Mouse (Mus musculus) midbrain, embryonic 14.5 days (tissue): Measurements from ENCODE around the gene Wnk4. TPM values are rescaled to one million over a fixed set of nuclear protein-coding genes. Genes with fewer than 3 reads are reported as not detected.

Source experiments
- ATAC-seq: fragments of 200-750 bp; cut with Nextera tagmentation; 2 replicates; pipeline ENCODE4 v1.8.0; 2017; ENCODE audit warnings: moderate number of reproducible peaks, moderate library complexity; ENCODE audit not compliant: low FRiP score, low TSS enrichment
- DNase-seq: peaks from one replicate; pipeline ENCODE4 v3.0.0-alpha.2; 2015
- H3K27ac ChIP-seq: fragments of 300-500 bp; sonication (generic); replicated peaks from 2 replicates; pipeline ENCODE4 v1.5.1; 2014; ENCODE audit warnings: mild to moderate bottlenecking, low read depth, low read length, moderate library complexity
- H3K27me3 ChIP-seq: fragments of 300-500 bp; sonication (generic); 2 replicates; pipeline ENCODE4 v1.6.1; 2014; ENCODE audit warnings: low read length, control low read depth, mixed read lengths; ENCODE audit not compliant: control insufficient read depth, insufficient read depth
- H3K36me3 ChIP-seq: fragments of 300-500 bp; sonication (generic); 2 replicates; pipeline ENCODE4 v1.6.1; 2014; ENCODE audit warnings: low read length, control low read depth; ENCODE audit not compliant: control insufficient read depth, insufficient read depth
- H3K4me1 ChIP-seq: fragments of 300-500 bp; sonication (generic); 2 replicates; pipeline ENCODE4 v1.6.1; 2014; ENCODE audit warnings: mild to moderate bottlenecking, antibody characterized with exemption, low read length, control low read depth; ENCODE audit not compliant: control insufficient read depth, insufficient read depth
- H3K4me2 ChIP-seq: fragments of 300-500 bp; sonication (generic); 2 replicates; pipeline ENCODE4 v1.6.1; 2014; ENCODE audit warnings: mild to moderate bottlenecking, low read length, moderate library complexity
- H3K4me3 ChIP-seq: fragments of 300-500 bp; sonication (generic); replicated peaks from 2 replicates; pipeline ENCODE4 v1.5.1; 2014; ENCODE audit warnings: low read depth, low read length
- H3K9ac ChIP-seq: fragments of 300-500 bp; sonication (generic); replicated peaks from 2 replicates; pipeline ENCODE4 v1.6.1; 2014; ENCODE audit warnings: mild to moderate bottlenecking, low read length, moderate library complexity
- H3K9me3 ChIP-seq: fragments of 300-500 bp; sonication (generic); 2 replicates; pipeline ENCODE4 v1.6.1; 2016; ENCODE audit warnings: low read length, control low read depth, mixed read lengths; ENCODE audit not compliant: control insufficient read depth
- WGBS: fragments of 180-500 bp; shearing (Covaris S2); extraction: QIAGEN DNeasy Blood & Tissue Kit; methylation state at CpG from one replicate; pipeline ENCODE4 v1.1.7; 2014; 5-methylcytosine and 5-hydroxymethylcytosine counted together
- polyA plus RNA-seq: library from polyadenylated mRNA; unstranded; fragments of >200 nt; fragmentation: Nextera tagmentation; extraction: Ambion mirVana; gene quantifications from 2 replicates; pipeline ENCODE4 v1.2.1, GENCODE M21; 2014

Gene Wnk4
- polyA plus RNA-seq, 1 experiment from 2014 or later = 5.3 TPM

GRCm38 (mm10) chr11:101295191-101295590, 34.8 kb downstream of the Wnk4 start:
- Histone ChIP-seq H3K27ac (no peak overlapping the region), H3K9ac (no peak overlapping the region), H3K27me3 (no peaks in the 10 kb centered on the region), H3K4me1 (no peaks in the 10 kb centered on the region), H3K36me3 (peaks cover 87% of the 10 kb centered on the region), H3K4me3 (no peak overlapping the region), H3K4me2 (no peak overlapping the region), H3K9me3 (no peaks in the 10 kb centered on the region)
- no peak for ATAC-seq
- no peak for DNase-seq
- 92% methylated on average over 8 of the region's 8 CpGs for WGBS

DNA sequence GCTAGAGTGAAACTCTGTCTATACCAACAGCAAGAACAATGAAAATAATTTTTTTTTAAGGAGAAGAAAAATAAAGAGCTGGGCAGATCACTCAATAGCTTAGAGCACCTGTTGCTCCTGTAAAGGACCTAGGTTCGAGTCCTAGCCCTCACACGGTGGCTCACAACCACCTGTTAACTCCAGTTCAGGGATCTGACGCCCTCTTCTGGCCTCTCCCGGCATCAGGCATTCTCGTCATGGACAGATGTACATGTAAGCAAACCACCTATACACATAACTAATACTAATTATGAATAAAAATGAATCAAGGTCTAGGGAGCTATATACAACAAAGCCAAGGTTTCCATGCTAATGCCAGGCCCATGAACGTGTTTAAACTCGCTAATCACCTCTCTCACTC, 40.5 kb downstream of the Wnk4 start:
- Histone ChIP-seq H3K27me3 (no peaks in the 10 kb centered on the region), H3K4me1 (peaks cover 12% of the 10 kb centered on the region), H3K4me3 (peak overlapping the region; percentile 89), H3K27ac (no peak overlapping the region), H3K4me2 (peak overlapping the region; percentile 98), H3K9ac (0 out of 2 replicates have a peak overlapping the region, but pooled peaks have one; percentile 81), H3K9me3 (no peaks in the 10 kb centered on the region), H3K36me3 (peaks cover 33% of the 10 kb centered on the region)
- ATAC-seq (no peak), DNase-seq (no peak)
- WGBS = 63% methylated on average over 7 of the region's 7 CpGs

GRCm38 (mm10) chr11:101301299-101302003, 41.1 kb downstream of the Wnk4 start:
- 14% methylated on average over 26 of the region's 26 CpGs for WGBS
- Histone ChIP-seq H3K27me3 (no peaks in the 10 kb centered on the region), H3K4me3 (peak overlapping the region; percentile 89), H3K4me2 (peak overlapping the region; percentile 98), H3K9me3 (no peaks in the 10 kb centered on the region), H3K27ac (peak overlapping the region; percentile 75), H3K4me1 (peaks cover 12% of the 10 kb centered on the region), H3K36me3 (peaks cover 30% of the 10 kb centered on the region), H3K9ac (peak overlapping the region; percentile 81)
- DNase-seq (no peak), ATAC-seq (no peak)

DNA sequence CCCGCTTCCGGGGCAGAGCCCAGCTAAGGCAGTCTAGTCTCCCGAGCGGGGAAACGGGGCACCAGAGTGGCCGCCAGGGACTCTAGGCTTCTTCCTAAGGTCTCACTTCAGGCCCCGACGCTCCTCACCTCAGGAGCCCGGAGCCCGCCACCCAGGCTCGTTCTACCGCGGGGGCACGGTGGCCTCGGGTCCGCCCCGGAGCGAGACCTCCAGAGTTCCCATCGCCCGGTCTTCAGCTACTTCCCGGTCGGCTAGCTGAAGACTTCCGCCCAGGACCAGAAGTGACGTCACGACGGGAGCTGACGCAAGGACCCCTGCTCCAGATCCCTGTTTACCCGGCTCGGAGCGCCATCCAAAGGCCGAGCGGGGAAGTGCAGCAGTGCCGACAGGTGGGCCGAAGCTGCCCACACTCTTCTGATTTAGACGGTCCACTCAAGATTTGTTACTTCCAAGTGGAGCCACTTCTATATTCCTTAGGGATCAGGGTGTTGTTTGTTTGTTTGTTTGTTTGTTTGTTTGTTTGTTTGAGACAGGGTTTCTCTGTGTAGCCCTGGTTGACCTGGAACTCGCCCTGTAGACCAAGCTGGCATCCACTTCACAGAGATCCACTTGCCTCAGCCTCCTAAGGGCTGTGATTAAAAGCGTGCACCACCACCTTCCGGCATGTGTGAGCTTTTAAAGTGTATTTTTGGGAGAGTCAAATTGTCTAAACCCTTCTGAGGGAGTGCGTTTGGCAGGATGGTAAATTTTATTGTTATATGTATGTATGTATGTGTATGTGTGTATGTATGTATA, 41.8 kb downstream of the Wnk4 start, which contains the start of gene Becn1:
TSS of gene Becn1 (minus strand) at position 283 of the 795 bp plus-strand sequence.
- Histone ChIP-seq H3K27ac (peak within 1 kb of the TSS; percentile 75), H3K4me2 (peak within 1 kb of the TSS; percentile 98), H3K9ac (peak within 1 kb of the TSS; percentile 81), H3K4me1 (peaks cover 12% of the 10 kb centered on the region), H3K27me3 (no peaks in the 10 kb centered on the region), H3K4me3 (peak within 1 kb of the TSS; percentile 89), H3K36me3 (peaks cover 24% of the 10 kb centered on the region), H3K9me3 (no peaks in the 10 kb centered on the region)
- peak; percentile 98 for DNase-seq
- ATAC-seq = peak; percentile 87; the same call in 1 of the 2 replicates
- 6% methylated on average over 39 of the region's 39 CpGs for WGBS

GRCm38 (mm10) chr11:101307744-101308143, 47.4 kb downstream of the Wnk4 start:
- Histone ChIP-seq H3K9me3 (no peaks in the 10 kb centered on the region), H3K36me3 (no peaks in the 10 kb centered on the region), H3K9ac (no peak overlapping the region), H3K27ac (no peak overlapping the region), H3K4me3 (no peak overlapping the region), H3K4me2 (no peak overlapping the region), H3K4me1 (no peaks in the 10 kb centered on the region), H3K27me3 (no peaks in the 10 kb centered on the region)
- 36% methylated on average over 5 of the region's 5 CpGs for WGBS
- DNase-seq = no peak
- ATAC-seq = no peak

- DNase-seq (no peak), ATAC-seq (no peak)
- 88% methylated on average over 3 of the region's 3 CpGs for WGBS
These were observed 50.7 kb downstream of the Wnk4 start for GRCm38 (mm10) chr11:101311083-101311482.

DNA sequence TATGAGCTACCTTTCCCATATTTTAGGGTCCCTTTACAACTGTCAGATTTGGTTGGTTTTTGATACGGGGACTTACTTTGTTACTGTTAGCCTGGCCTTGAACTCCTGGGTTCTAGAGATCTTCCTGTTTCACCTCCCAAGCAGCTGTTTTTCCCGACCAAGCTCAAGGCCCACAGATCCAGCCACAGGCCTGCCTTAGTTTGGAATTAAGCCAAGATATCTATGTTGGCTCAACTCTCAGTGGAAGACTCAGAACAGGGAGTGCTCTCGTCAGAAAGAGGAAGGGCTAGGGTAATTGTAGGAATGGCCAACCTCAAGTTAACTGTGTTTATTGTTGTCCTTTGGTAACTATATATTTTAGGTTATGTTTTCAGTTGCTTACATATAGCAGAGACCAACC, 51.8 kb downstream of the Wnk4 start:
- no peak for ATAC-seq
- WGBS = 75% methylated on average over 3 of the region's 3 CpGs

More at GRCm38 (mm10) chr11:101311083-101311482, 50.7 kb downstream of the Wnk4 start:
- Histone ChIP-seq H3K4me1 (no peaks in the 10 kb centered on the region), H3K27me3 (no peaks in the 10 kb centered on the region), H3K4me3 (no peak overlapping the region), H3K4me2 (no peak overlapping the region), H3K9me3 (no peaks in the 10 kb centered on the region), H3K9ac (no peak overlapping the region), H3K27ac (no peak overlapping the region), H3K36me3 (no peaks in the 10 kb centered on the region)

GRCm38 (mm10) chr11:101314567-101314966, 54.2 kb downstream of the Wnk4 start:
- WGBS = 95% methylated on average over 1 of the region's 1 CpGs
- DNase-seq = no peak
- no peak overlapping the region for H3K9ac ChIP-seq
- no peak overlapping the region for H3K27ac ChIP-seq
- peaks cover 12% of the 10 kb centered on the region for H3K4me1 ChIP-seq
- H3K4me2 ChIP-seq = no peak overlapping the region
- ATAC-seq = no peak
- H3K4me3 ChIP-seq = no peak overlapping the region
- no peaks in the 10 kb centered on the region for H3K9me3 ChIP-seq
- peaks cover 19% of the 10 kb centered on the region for H3K36me3 ChIP-seq
- H3K27me3 ChIP-seq = no peaks in the 10 kb centered on the region

More for the DNA sequence above, 51.8 kb downstream of the Wnk4 start:
- Histone ChIP-seq H3K4me2 (no peak overlapping the region), H3K27ac (no peak overlapping the region), H3K4me1 (peaks cover 4% of the 10 kb centered on the region), H3K9ac (no peak overlapping the region), H3K36me3 (no peaks in the 10 kb centered on the region), H3K4me3 (no peak overlapping the region), H3K27me3 (no peaks in the 10 kb centered on the region), H3K9me3 (no peaks in the 10 kb centered on the region)
- no peak for DNase-seq
